Mouse (Mus musculus): Measurements from ENCODE around the gene Sppl2b. TPM values are rescaled to one million over a fixed set of nuclear protein-coding genes. Genes with fewer than 3 reads are reported as not detected.

Sppl2b gene
- polyA plus RNA-seq, 1 experiment = 15.0 TPM

GRCm38 (mm10) chr10:80862305-80862704 is 7.2 kb downstream of the Sppl2b start:
- TF ChIP-seq CTCF (IDR thresholded peaks at IDR 0.05; ENCODE audit: low read depth, low read length) = no peak
- TF ChIP-seq POLR2A (IDR thresholded peaks at IDR 0.05; ENCODE audit: borderline replicate concordance, low read depth, low read length) = no peak
- H3K4me1 ChIP-seq (ENCODE audit: control insufficient read depth, insufficient read depth, low read length) = peaks cover 2% of the 10 kb centered on the region
- no peak overlapping the region for H3K27ac ChIP-seq (ENCODE audit: insufficient read depth, low read depth, low read length)

GRCm38 (mm10) chr10:80864446-80864845 is 9.4 kb downstream of the Sppl2b start:
- no peaks in the 10 kb centered on the region for H3K4me1 ChIP-seq (ENCODE audit: control insufficient read depth, insufficient read depth, low read length)

More at GRCm38 (mm10) chr10:80862305-80862704, 7.2 kb downstream of the Sppl2b start:
- no peak overlapping the region for H3K4me3 ChIP-seq (ENCODE audit: insufficient read depth, low read length)

GRCm38 (mm10) chr10:80870993-80871392 is 15.9 kb downstream of the Sppl2b start:
- H3K4me1 ChIP-seq (ENCODE audit: control insufficient read depth, insufficient read depth, low read length) = no peaks in the 10 kb centered on the region
- no peak for TF ChIP-seq POLR2A (IDR thresholded peaks at IDR 0.05; ENCODE audit: borderline replicate concordance, low read depth, low read length)
- no peak for TF ChIP-seq CTCF (IDR thresholded peaks at IDR 0.05; ENCODE audit: low read depth, low read length)
- H3K27ac ChIP-seq (ENCODE audit: insufficient read depth, low read depth, low read length) = no peak overlapping the region
- no peak overlapping the region for H3K4me3 ChIP-seq (ENCODE audit: insufficient read depth, low read length)

More at GRCm38 (mm10) chr10:80864446-80864845, 9.4 kb downstream of the Sppl2b start:
- no peak overlapping the region for H3K4me3 ChIP-seq (ENCODE audit: insufficient read depth, low read length)
- no peak for TF ChIP-seq POLR2A (IDR thresholded peaks at IDR 0.05; ENCODE audit: borderline replicate concordance, low read depth, low read length)
- TF ChIP-seq CTCF (IDR thresholded peaks at IDR 0.05; ENCODE audit: low read depth, low read length) = no peak
- no peak overlapping the region for H3K27ac ChIP-seq (ENCODE audit: insufficient read depth, low read depth, low read length)

- no peaks in the 10 kb centered on the region for H3K4me1 ChIP-seq (ENCODE audit: control insufficient read depth, insufficient read depth, low read length)
- H3K4me3 ChIP-seq (ENCODE audit: insufficient read depth, low read length) = no peak within 1 kb of the TSS
- TF ChIP-seq CTCF (IDR thresholded peaks at IDR 0.05; ENCODE audit: low read depth, low read length) (no peak), POLR2A (IDR thresholded peaks at IDR 0.05; ENCODE audit: borderline replicate concordance, low read depth, low read length) (no peak)
- H3K27ac ChIP-seq (ENCODE audit: insufficient read depth, low read depth, low read length) = no peak within 1 kb of the TSS
These were observed 16.5 kb downstream of the Sppl2b start, which contains the start of gene Tmprss9 for GRCm38 (mm10) chr10:80871581-80871980. Tmprss9 (plus strand) TSS chr10:80871848.

- H3K27ac ChIP-seq (ENCODE audit: insufficient read depth, low read depth, low read length) = no peak overlapping the region
- H3K4me3 ChIP-seq (ENCODE audit: insufficient read depth, low read length) = no peak overlapping the region
- TF ChIP-seq CTCF (IDR thresholded peaks at IDR 0.05; ENCODE audit: low read depth, low read length) (no peak), POLR2A (IDR thresholded peaks at IDR 0.05; ENCODE audit: borderline replicate concordance, low read depth, low read length) (no peak)
- H3K4me1 ChIP-seq (ENCODE audit: control insufficient read depth, insufficient read depth, low read length) = peaks cover 13% of the 10 kb centered on the region
These were observed 19.0 kb downstream of the Sppl2b start for GRCm38 (mm10) chr10:80874035-80874434.

- TF ChIP-seq CTCF (IDR thresholded peaks at IDR 0.05; ENCODE audit: low read depth, low read length) = peak; percentile 59
- TF ChIP-seq POLR2A (IDR thresholded peaks at IDR 0.05; ENCODE audit: borderline replicate concordance, low read depth, low read length) = no peak
- H3K4me3 ChIP-seq (ENCODE audit: insufficient read depth, low read length) = no peak overlapping the region
- no peak overlapping the region for H3K27ac ChIP-seq (ENCODE audit: insufficient read depth, low read depth, low read length)
- peaks cover 13% of the 10 kb centered on the region for H3K4me1 ChIP-seq (ENCODE audit: control insufficient read depth, insufficient read depth, low read length)
These were observed 21.0 kb downstream of the Sppl2b start for GRCm38 (mm10) chr10:80876028-80876427.

GRCm38 (mm10) chr10:80876594-80876993 is 21.5 kb downstream of the Sppl2b start:
- Histone ChIP-seq H3K4me1 (ENCODE audit: control insufficient read depth, insufficient read depth, low read length) (peaks cover 13% of the 10 kb centered on the region), H3K27ac (ENCODE audit: insufficient read depth, low read depth, low read length) (no peak overlapping the region), H3K4me3 (ENCODE audit: insufficient read depth, low read length) (no peak overlapping the region)
- no peak for TF ChIP-seq CTCF (IDR thresholded peaks at IDR 0.05; ENCODE audit: low read depth, low read length)
- no peak for TF ChIP-seq POLR2A (IDR thresholded peaks at IDR 0.05; ENCODE audit: borderline replicate concordance, low read depth, low read length)

GRCm38 (mm10) chr10:80880131-80880641 is 25.1 kb downstream of the Sppl2b start:
- no peak overlapping the region for H3K27ac ChIP-seq (ENCODE audit: insufficient read depth, low read depth, low read length)
- H3K4me1 ChIP-seq (ENCODE audit: control insufficient read depth, insufficient read depth, low read length) = peaks cover 13% of the 10 kb centered on the region
- no peak overlapping the region for H3K4me3 ChIP-seq (ENCODE audit: insufficient read depth, low read length)
- TF ChIP-seq CTCF (IDR thresholded peaks at IDR 0.05; ENCODE audit: low read depth, low read length) (peak; percentile 86), POLR2A (IDR thresholded peaks at IDR 0.05; ENCODE audit: borderline replicate concordance, low read depth, low read length) (no peak)

GRCm38 (mm10) chr10:80880901-80881300 is 25.8 kb downstream of the Sppl2b start:
- no peak overlapping the region for H3K27ac ChIP-seq (ENCODE audit: insufficient read depth, low read depth, low read length)
- no peak overlapping the region for H3K4me3 ChIP-seq (ENCODE audit: insufficient read depth, low read length)
- TF ChIP-seq POLR2A (IDR thresholded peaks at IDR 0.05; ENCODE audit: borderline replicate concordance, low read depth, low read length) (no peak), CTCF (IDR thresholded peaks at IDR 0.05; ENCODE audit: low read depth, low read length) (no peak)
- peaks cover 13% of the 10 kb centered on the region for H3K4me1 ChIP-seq (ENCODE audit: control insufficient read depth, insufficient read depth, low read length)

GRCm38 (mm10) chr10:80881301-80881700 is 26.2 kb downstream of the Sppl2b start:
- TF ChIP-seq CTCF (IDR thresholded peaks at IDR 0.05; ENCODE audit: low read depth, low read length) = peak; percentile 92
- TF ChIP-seq POLR2A (IDR thresholded peaks at IDR 0.05; ENCODE audit: borderline replicate concordance, low read depth, low read length) = no peak
- Histone ChIP-seq H3K27ac (ENCODE audit: insufficient read depth, low read depth, low read length) (no peak overlapping the region), H3K4me1 (ENCODE audit: control insufficient read depth, insufficient read depth, low read length) (peaks cover 13% of the 10 kb centered on the region), H3K4me3 (ENCODE audit: insufficient read depth, low read length) (no peak overlapping the region)
